Mouse (Mus musculus): ENCODE data around the gene Wnt7a.

Wnt7a gene

GRCm38 (mm10) chr6:91331886-91332285, 79.3 kb downstream of the Wnt7a start:
- 89% methylated on average over 8 of the region's 8 CpGs for WGBS

DNA sequence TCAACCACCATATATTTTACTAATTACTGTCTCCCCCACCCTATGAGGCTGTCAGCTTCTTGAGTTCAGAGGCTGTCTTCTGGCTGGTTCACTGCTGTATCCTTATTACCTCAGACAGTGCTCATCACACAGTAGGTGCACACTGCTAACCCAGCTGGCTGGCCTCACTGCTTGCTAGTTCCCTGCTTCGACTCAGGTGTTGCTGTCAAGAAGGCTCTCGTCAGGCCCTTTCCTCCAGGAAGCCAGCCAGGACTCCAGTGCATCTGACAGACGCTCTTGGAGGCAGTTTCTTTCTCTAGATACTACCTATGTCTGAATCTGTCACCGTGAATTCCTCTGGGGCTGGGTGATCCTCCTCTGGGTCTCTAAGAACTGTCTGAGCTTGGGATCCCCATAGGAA, 85.6 kb downstream of the Wnt7a start:
- 93% methylated on average over 4 of the region's 4 CpGs for WGBS

- 84% methylated on average over 11 of the region's 11 CpGs for WGBS
These were observed 86.4 kb downstream of the Wnt7a start for GRCm38 (mm10) chr6:91324752-91325151.

GRCm38 (mm10) chr6:91322001-91322772, 89.0 kb downstream of the Wnt7a start:
- WGBS = 75% methylated on average over 9 of the region's 9 CpGs
